Mouse (Mus musculus) neural tube, embryonic 11.5 days (tissue): ENCODE measurements around the gene Tmem217. TPM values are rescaled to one million over a fixed set of nuclear protein-coding genes. Genes with fewer than 3 reads are reported as not detected.
"Not testable (repeated sequence)": the region's sequence is repeated elsewhere in the genome, so short reads cannot be mapped to it uniquely, and the experiment has no call there.

ENCODE experiments used
- ATAC-seq: fragments of 200-750 bp; cut with Nextera tagmentation; 2 replicates; pipeline ENCODE4 v1.8.0; 2017; ENCODE audit warnings: moderate number of reproducible peaks, mild to moderate bottlenecking, moderate TSS enrichment, moderate library complexity; ENCODE audit not compliant: insufficient read depth, low FRiP score, low TSS enrichment
- DNase-seq: peaks from one replicate; pipeline ENCODE4 v3.0.0-alpha.2; 2015; ENCODE audit warnings: low spot score
- H3K27ac ChIP-seq: fragments of 300-500 bp; sonication (generic); 2 replicates; pipeline ENCODE4 v1.5.1; 2014; ENCODE audit warnings: low read depth, mild to moderate bottlenecking, low read length
- H3K27me3 ChIP-seq: fragments of 300-500 bp; sonication (generic); 2 replicates; pipeline ENCODE4 v1.6.1; 2014; ENCODE audit warnings: mild to moderate bottlenecking, low read length, mixed read lengths; ENCODE audit not compliant: control insufficient read depth, insufficient read depth
- H3K36me3 ChIP-seq: fragments of 300-500 bp; sonication (generic); 2 replicates; pipeline ENCODE4 v1.6.1; 2014; ENCODE audit warnings: mild to moderate bottlenecking, low read length, moderate library complexity, mixed read lengths; ENCODE audit not compliant: control insufficient read depth, insufficient read depth
- H3K4me1 ChIP-seq: fragments of 300-500 bp; sonication (generic); 2 replicates; pipeline ENCODE4 v1.6.1; 2014; ENCODE audit warnings: low read length, mixed read lengths; ENCODE audit not compliant: control insufficient read depth, insufficient read depth
- H3K4me2 ChIP-seq: fragments of 300-500 bp; sonication (generic); 2 replicates; pipeline ENCODE4 v1.6.1; 2014; ENCODE audit warnings: low read depth, mild to moderate bottlenecking, moderate library complexity
- H3K4me3 ChIP-seq: fragments of 300-500 bp; sonication (generic); 2 replicates; pipeline ENCODE4 v1.5.1; 2014; ENCODE audit warnings: low read depth, low read length
- H3K9ac ChIP-seq: fragments of 300-500 bp; sonication (generic); 2 replicates; pipeline ENCODE4 v1.6.1; 2014; ENCODE audit warnings: mild to moderate bottlenecking, low read length
- H3K9me3 ChIP-seq: fragments of 300-500 bp; sonication (generic); 2 replicates; pipeline ENCODE4 v1.6.1; 2016; ENCODE audit warnings: low read length; ENCODE audit not compliant: control insufficient read depth
- WGBS: fragments of 180-500 bp; shearing (Covaris S2); extraction: QIAGEN DNeasy Blood & Tissue Kit; methylation state at CpG from one replicate; pipeline ENCODE4 v1.1.7; 2014; 5-methylcytosine and 5-hydroxymethylcytosine counted together
- polyA plus RNA-seq: library from polyadenylated mRNA; unstranded; fragments of >200 nt; fragmentation: Nextera tagmentation; extraction: Ambion mirVana; gene quantifications from 2 replicates; pipeline ENCODE4 v1.2.1, GENCODE M21; 2014

Gene Tmem217
- polyA plus RNA-seq, 1 experiment from 2014 or later: 0.45 TPM

DNA sequence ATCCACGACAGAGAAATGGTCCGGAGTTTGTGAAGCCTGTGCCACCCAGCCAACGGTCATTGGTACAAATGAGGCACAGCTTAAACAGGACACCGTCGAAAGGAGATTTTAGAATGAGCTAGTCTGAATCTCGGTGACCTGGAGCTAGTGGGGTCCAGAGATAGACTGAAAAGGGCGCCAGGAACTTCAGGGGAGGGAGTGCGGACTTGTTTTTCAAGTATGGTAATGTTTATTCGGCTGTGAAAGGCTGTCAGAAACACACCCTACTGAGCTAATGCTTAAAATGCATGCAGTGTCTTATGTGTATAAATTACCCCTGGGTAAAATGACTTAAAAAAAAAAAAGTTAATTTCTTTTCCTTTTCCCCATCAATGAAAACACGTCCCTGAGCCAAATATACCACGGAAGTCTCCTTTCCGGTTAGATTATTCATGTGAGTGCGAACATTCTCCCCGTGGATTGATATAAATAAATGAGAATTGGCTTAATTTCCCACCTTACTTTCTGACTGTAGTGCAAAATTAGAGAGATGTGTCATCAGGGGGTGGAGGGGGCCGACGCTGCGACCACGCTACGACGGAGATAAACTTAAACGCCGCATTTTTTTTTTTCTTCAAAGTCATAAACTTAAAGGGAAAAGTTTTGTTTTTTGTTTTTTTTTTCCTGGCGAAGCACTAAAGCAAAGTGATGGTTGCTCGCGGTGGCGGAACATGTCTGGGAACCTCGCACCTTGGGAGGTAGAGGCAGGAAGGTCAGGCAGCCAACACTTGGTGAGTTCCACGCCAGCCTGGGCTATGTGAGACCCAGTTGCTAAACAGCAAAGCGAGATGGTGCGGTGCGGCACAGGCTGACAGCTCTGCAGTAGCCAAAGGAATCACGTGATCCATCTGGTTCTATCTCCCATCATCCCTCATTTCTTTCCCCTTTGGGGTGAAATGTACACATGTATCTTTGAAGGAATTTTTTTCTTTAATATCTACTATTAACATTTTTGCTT lies 49.2 kb downstream of the Tmem217 start:
- no peak overlapping the region for H3K9ac ChIP-seq
- H3K9me3 ChIP-seq: no peaks in the 10 kb centered on the region
- H3K27ac ChIP-seq: no peak overlapping the region
- DNase-seq (no peak), ATAC-seq (no peak)
- no peak overlapping the region for H3K4me3 ChIP-seq
- no peaks in the 10 kb centered on the region for H3K4me1 ChIP-seq
- WGBS: 23% methylated on average over 32 of the region's 32 CpGs
- no peaks in the 10 kb centered on the region for H3K27me3 ChIP-seq
- H3K36me3 ChIP-seq: no peaks in the 10 kb centered on the region
- no peak overlapping the region for H3K4me2 ChIP-seq

DNA sequence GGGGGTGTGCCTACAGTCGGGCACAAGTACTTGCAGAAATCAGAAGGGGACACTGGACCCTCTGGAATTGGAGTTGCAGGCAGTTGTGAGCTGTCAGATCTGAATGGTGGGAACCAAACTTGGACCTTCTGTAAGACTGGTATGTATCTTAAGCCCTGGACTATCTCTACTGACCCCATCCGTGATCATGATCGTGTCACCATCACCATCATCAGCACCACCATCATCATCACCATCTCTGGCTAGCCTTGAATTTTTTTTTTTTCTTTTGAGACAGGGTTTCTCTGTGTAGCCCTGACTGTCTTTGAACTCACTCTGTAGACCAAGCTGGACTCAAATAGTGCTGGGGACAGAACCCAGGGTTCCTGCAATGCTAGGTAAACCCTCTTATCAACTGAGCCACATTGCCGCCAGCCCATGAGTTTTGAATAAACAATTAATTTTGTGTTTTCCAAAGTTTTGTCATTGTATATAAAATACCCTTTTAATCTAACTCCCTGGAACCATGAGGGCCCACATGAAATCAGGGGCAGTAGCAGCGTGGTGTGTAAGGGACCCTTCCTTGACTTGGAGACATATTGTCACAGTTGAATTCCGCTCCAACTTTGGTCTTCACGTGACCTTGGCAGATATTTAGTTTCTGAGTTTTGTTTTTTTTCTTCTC lies 50.0 kb downstream of the Tmem217 start:
- no peak overlapping the region for H3K4me2 ChIP-seq
- DNase-seq (no peak), ATAC-seq (no peak)
- no peak overlapping the region for H3K4me3 ChIP-seq
- H3K4me1 ChIP-seq: no peaks in the 10 kb centered on the region
- H3K9me3 ChIP-seq: no peaks in the 10 kb centered on the region
- no peak overlapping the region for H3K9ac ChIP-seq
- WGBS: 81% methylated on average over 7 of the region's 7 CpGs
- H3K27me3 ChIP-seq: no peaks in the 10 kb centered on the region
- H3K36me3 ChIP-seq: no peaks in the 10 kb centered on the region
- no peak overlapping the region for H3K27ac ChIP-seq

DNA sequence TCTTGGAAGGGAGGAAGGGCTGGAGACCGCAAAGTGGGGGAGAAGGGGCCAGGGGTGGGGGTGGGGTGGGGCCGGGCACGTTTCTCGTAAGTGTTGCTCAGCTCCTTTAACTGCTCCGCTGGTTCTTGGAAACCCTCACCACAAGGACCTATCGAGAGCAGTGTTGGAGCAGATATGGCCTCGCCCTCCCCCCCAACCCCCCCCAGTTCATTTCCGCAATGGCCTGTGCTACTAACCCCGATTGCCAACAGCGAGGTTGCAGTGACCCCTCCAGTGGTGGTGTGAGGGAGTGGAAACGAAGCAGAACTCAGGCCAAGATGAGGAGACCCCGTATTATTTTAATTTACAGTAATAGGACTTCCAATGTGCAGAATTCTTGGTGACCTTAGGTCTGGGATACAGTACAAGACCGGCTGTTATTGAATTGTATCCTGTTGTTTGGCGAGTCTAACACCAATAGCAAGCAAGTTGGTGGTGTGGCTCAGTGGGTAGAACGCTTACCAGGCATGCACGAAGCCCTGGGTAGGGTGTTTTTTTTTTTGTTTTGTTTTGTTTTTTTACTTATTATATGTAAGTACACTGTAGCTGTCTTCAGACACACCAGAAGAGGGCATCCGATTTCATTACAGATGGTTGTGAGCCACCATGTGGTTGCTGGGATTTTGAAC lies 51.2 kb downstream of the Tmem217 start:
- H3K27ac ChIP-seq: no peak overlapping the region
- H3K27me3 ChIP-seq: no peaks in the 10 kb centered on the region
- 76% methylated on average over 17 of the region's 17 CpGs for WGBS
- no peak overlapping the region for H3K4me2 ChIP-seq
- no peaks in the 10 kb centered on the region for H3K36me3 ChIP-seq
- no peaks in the 10 kb centered on the region for H3K4me1 ChIP-seq
- no peak overlapping the region for H3K4me3 ChIP-seq
- DNase-seq (no peak), ATAC-seq (no peak)
- H3K9me3 ChIP-seq: no peaks in the 10 kb centered on the region
- no peak overlapping the region for H3K9ac ChIP-seq

DNA sequence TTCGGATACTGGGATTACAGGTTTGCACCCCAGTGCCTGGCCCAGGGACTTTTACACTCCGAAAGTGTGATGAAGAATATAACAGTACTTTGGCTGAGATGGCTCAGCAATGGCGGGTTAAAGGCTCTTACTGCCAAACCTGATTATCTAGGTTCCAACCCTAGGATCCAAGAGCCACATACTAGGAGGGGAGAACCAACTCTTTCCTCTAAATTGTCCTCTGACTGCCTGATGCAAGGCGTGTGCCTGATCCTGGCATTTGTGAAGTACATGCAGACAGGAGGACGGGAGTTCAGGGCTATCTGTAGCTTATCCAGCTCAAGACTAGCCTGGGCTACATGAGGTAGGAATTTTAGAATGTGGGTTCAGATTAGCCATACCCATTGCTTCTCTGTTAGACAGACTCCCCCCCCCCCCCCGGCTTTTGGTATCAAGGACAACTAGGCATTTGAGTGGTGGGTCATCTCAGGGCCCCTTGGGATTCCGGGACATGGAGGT lies 51.9 kb downstream of the Tmem217 start:
- no peak for DNase-seq
- H3K9me3 ChIP-seq: no peaks in the 10 kb centered on the region
- H3K4me1 ChIP-seq: no peaks in the 10 kb centered on the region
- no peak overlapping the region for H3K4me2 ChIP-seq
- no peak for ATAC-seq
- no peak overlapping the region for H3K9ac ChIP-seq
- no peaks in the 10 kb centered on the region for H3K27me3 ChIP-seq
- 81% methylated on average over 7 of the region's 7 CpGs for WGBS
- no peaks in the 10 kb centered on the region for H3K36me3 ChIP-seq
- no peak overlapping the region for H3K4me3 ChIP-seq
- no peak overlapping the region for H3K27ac ChIP-seq

DNA sequence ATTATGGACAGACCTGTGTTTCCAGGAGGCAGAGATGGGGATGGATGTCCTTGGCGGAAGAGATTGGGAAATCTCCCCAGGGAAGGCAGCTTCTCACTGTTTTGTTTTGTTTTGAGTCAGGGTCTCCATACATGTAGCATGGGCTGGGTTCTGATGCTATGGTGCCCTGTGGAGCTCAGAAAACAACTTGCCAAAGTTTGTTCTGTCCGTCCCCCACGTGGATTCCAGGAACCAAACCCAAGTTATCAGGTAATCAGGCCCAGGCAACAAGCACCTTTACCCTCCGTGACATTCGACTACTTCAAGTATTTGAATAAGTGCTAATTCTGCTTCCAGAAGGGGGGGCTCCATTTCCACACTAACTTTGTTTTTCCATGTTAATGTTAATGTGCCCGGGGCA lies 52.7 kb downstream of the Tmem217 start:
- ATAC-seq (no peak), DNase-seq (no peak)
- no peaks in the 10 kb centered on the region for H3K9me3 ChIP-seq
- WGBS: 73% methylated on average over 6 of the region's 6 CpGs
- no peak overlapping the region for H3K4me3 ChIP-seq
- H3K27ac ChIP-seq: no peak overlapping the region
- no peak overlapping the region for H3K4me2 ChIP-seq
- no peaks in the 10 kb centered on the region for H3K4me1 ChIP-seq
- no peak overlapping the region for H3K9ac ChIP-seq
- peaks cover 2% of the 10 kb centered on the region for H3K36me3 ChIP-seq
- H3K27me3 ChIP-seq: no peaks in the 10 kb centered on the region

DNA sequence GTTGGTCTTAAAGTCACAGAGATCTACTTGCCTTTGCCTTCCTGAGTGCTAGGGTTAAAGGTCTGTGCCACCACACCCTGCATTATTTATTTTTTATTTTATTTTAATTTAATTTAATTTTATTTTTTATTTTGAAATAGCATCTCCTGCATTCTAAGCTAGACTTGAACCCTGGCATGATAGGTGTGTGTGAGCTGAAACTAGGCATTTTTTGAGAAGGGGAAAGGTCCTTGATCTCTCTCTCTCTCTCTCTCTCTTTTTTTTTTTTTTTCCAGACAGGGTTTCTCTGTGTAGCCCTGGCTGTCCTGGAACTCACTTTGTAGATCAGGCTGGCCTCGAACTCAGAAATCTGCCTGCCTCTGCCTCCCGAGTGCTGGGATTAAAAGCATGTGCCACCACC lies 53.2 kb downstream of the Tmem217 start:
- H3K4me3 ChIP-seq, H3K9ac ChIP-seq, H3K4me1 ChIP-seq, H3K27ac ChIP-seq, ATAC-seq, H3K4me2 ChIP-seq, H3K36me3 ChIP-seq, H3K27me3 ChIP-seq, DNase-seq, H3K9me3 ChIP-seq: not testable (repeated sequence)
- 87% methylated on average over 2 of the region's 2 CpGs for WGBS

DNA sequence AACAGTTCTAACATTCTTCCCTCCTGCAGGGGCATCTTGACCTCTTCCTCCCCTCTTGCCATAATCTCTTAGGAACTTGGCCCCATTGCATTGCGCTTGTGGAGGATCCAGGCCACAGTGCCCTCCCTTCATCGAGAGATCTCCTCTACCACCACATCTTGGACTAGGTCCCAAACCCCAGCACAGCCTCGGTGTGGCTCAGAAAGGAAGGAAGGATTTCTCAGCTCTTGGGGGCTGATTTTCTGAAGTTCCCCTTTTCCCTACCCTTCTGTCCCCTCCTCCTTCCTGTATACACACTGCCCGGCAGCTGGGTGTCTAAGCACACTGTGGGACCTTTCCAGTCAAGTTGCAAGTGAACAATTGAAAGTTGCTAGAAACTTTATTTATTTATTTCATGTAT lies 54.2 kb downstream of the Tmem217 start:
- WGBS: 61% methylated on average over 4 of the region's 4 CpGs
- DNase-seq: no peak

DNA sequence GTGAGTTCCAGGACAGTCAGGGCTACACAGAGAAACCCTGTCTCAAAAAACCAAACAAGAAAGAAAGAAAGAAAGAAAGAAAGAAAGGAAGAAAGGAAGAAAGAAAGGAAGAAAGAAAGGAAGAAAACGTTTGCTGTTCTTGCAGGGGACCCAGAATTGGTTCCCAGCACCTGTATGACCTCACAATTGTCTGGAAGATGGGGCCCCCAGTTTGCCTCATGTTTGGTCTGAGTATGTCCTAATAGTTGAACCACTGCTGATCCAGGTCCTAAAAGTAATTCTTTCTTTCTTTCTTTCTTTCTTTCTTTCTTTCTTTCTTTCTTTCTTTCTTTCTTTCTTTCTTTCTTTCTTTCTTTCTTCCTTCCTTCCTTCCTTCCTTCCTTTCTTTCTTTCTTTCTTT lies 54.7 kb downstream of the Tmem217 start:
- not testable (repeated sequence) for H3K27ac ChIP-seq, H3K4me3 ChIP-seq, H3K9ac ChIP-seq, H3K36me3 ChIP-seq, ATAC-seq, DNase-seq, H3K9me3 ChIP-seq, H3K27me3 ChIP-seq, H3K4me2 ChIP-seq, H3K4me1 ChIP-seq
- WGBS: 68% methylated on average over 1 of the region's 1 CpGs

More for the DNA sequence above, 54.2 kb downstream of the Tmem217 start:
- H3K4me2 ChIP-seq: no peak overlapping the region
- no peak overlapping the region for H3K4me3 ChIP-seq
- H3K9me3 ChIP-seq: no peaks in the 10 kb centered on the region
- ATAC-seq: no peak
- peaks cover 8% of the 10 kb centered on the region for H3K36me3 ChIP-seq
- H3K27me3 ChIP-seq: no peaks in the 10 kb centered on the region
- H3K4me1 ChIP-seq: peaks cover 1% of the 10 kb centered on the region; the same call in 1 of the 2 replicates
- H3K9ac ChIP-seq: no peak overlapping the region
- no peak overlapping the region for H3K27ac ChIP-seq
